Mouse (Mus musculus) ES-E14 (cell line): ENCODE results near the gene Zfp366. TPM values are rescaled to one million over a fixed set of nuclear protein-coding genes. Genes with fewer than 3 reads are reported as not detected.

Experiments used
- DNase-seq: peaks from one replicate; pipeline ENCODE4 v3.0.0-alpha.2; 2013; ENCODE audit warnings: low read depth, low spot score
- H3K27ac ChIP-seq: 2 replicates; pipeline ENCODE4 v1.5.1; 2012; ENCODE audit warnings: low read depth, mild to moderate bottlenecking, low read length, moderate library complexity, mixed read lengths; ENCODE audit not compliant: poor library complexity, insufficient read depth, severe bottlenecking
- H3K36me3 ChIP-seq: 2 replicates; pipeline ENCODE4 v1.6.1; 2012; ENCODE audit warnings: mild to moderate bottlenecking, low read length, moderate library complexity, mixed read lengths; ENCODE audit not compliant: control insufficient read depth, poor library complexity, insufficient read depth, severe bottlenecking
- H3K4me1 ChIP-seq, 2 experiments: fragments of 150-350 bp in 1 of 2; sonication (generic) in 1 of 2; 2 replicates each; pipeline ENCODE4 v1.6.1; 2012; ENCODE audit warnings: low read length in 2 of 2, mild to moderate bottlenecking in 1 of 2, mixed read lengths in 1 of 2; ENCODE audit not compliant: control insufficient read depth in 2 of 2, insufficient read depth in 2 of 2, poor library complexity in 1 of 2
- H3K4me3 ChIP-seq, 2 experiments: fragments of 150-350 bp in 1 of 2; sonication (generic) in 1 of 2; 2 replicates each; pipeline ENCODE4 v1.5.1; 2012; ENCODE audit warnings: low read length in 2 of 2, low read depth in 1 of 2, mild to moderate bottlenecking in 1 of 2, mixed read lengths in 1 of 2; ENCODE audit not compliant: insufficient read depth in 1 of 2, poor library complexity in 1 of 2, severe bottlenecking in 1 of 2
- H3K9ac ChIP-seq: 2 replicates; pipeline ENCODE4 v1.6.1; 2012; ENCODE audit warnings: low read depth, mild to moderate bottlenecking, low read length, mixed read lengths; ENCODE audit not compliant: poor library complexity, insufficient read depth, severe bottlenecking
- H3K9me3 ChIP-seq: fragments of 150-350 bp; sonication (generic); 2 replicates; pipeline ENCODE4 v1.6.1; 2012; ENCODE audit warnings: low read depth, mild to moderate bottlenecking, low read length; ENCODE audit not compliant: control insufficient read depth, insufficient read depth
- CHD2 ChIP-seq: IDR thresholded peaks from 2 replicates; pipeline ENCODE4 v1.6.1; 2014; ENCODE audit warnings: mild to moderate bottlenecking, low read depth, low read length, inconsistent platforms
- HCFC1 ChIP-seq: IDR thresholded peaks from 2 replicates; pipeline ENCODE4 v1.6.1; 2012; ENCODE audit warnings: low read length, inconsistent platforms, borderline replicate concordance; ENCODE audit not compliant: insufficient read depth
- MAFK ChIP-seq: IDR thresholded peaks from 2 replicates; pipeline ENCODE4 v1.6.1; 2014; ENCODE audit warnings: mild to moderate bottlenecking, low read depth, low read length, inconsistent platforms; ENCODE audit not compliant: insufficient read depth
- ZC3H11A ChIP-seq: IDR thresholded peaks from 2 replicates; pipeline ENCODE4 v1.6.1; 2012; ENCODE audit warnings: low read depth, mild to moderate bottlenecking, inconsistent platforms, low read length, borderline replicate concordance
- ZNF384 ChIP-seq: IDR thresholded peaks from 2 replicates; pipeline ENCODE4 v1.6.1; 2012; ENCODE audit warnings: low read depth, low read length, inconsistent platforms
- in situ Hi-C, 2 experiments: fragments of 600-800 bp; cut with MboI; formaldehyde crosslinking; loops; one replicate each; pipeline ENCODE4 v1.15.1; 2025; ENCODE audit warnings: low sequenced_read_pairs in 2 of 2, inconsistent platforms in 1 of 2; ENCODE audit not compliant: unreplicated experiment in 2 of 2
- total RNA-seq: library from RNA; depleted of rRNA; stranded (reverse); fragments of 300-350 nt; gene quantifications from 2 replicates; pipeline ENCODE4 v1.2.3, GENCODE M21; 2012

The Zfp366 gene
- total RNA-seq, 1 experiment, result 0.04 TPM

- no peak for DNase-seq
- Histone ChIP-seq H3K9me3 (no peaks in the 10 kb centered on the region), H3K36me3 (no peaks in the 10 kb centered on the region), H3K9ac (no peak overlapping the region), H3K4me3 (no peak overlapping the region), H3K27ac (no peak overlapping the region), H3K4me1 (0 out of 4 replicates have a peak, but pooled peaks cover 0 to 2% of the 10 kb centered on the region in 2 experiments)
- in situ Hi-C loops, result no loop called here
- TF ChIP-seq HCFC1, result no peak
- no peak for TF ChIP-seq ZC3H11A
- TF ChIP-seq MAFK, result no peak
- no peak for TF ChIP-seq CHD2
- TF ChIP-seq ZNF384, result no peak
Observed at GRCm38 (mm10) chr13:99157709-99158108, 26.9 kb upstream of the Zfp366 start.

GRCm38 (mm10) chr13:99158773-99159172 is 25.9 kb upstream of the Zfp366 start:
- no peaks in the 10 kb centered on the region for H3K36me3 ChIP-seq
- in situ Hi-C loops, result no loop called here
- no peaks in the 10 kb centered on the region for H3K9me3 ChIP-seq
- TF ChIP-seq ZC3H11A, result no peak
- TF ChIP-seq HCFC1, result no peak
- TF ChIP-seq CHD2, result no peak
- TF ChIP-seq ZNF384, result no peak
- no peak for TF ChIP-seq MAFK
- DNase-seq, result no peak
- H3K4me1 ChIP-seq, result no peaks in the 10 kb centered on the region
- H3K4me3 ChIP-seq, result no peak overlapping the region
- H3K27ac ChIP-seq, result no peak overlapping the region
- no peak overlapping the region for H3K9ac ChIP-seq

GRCm38 (mm10) chr13:99163071-99163470 is 21.6 kb upstream of the Zfp366 start:
- no peak for DNase-seq
- H3K4me3 ChIP-seq, result no peak overlapping the region
- no peaks in the 10 kb centered on the region for H3K9me3 ChIP-seq
- in situ Hi-C loops, result no loop called here
- no peak for TF ChIP-seq ZNF384
- TF ChIP-seq HCFC1, result no peak
- no peak for TF ChIP-seq CHD2
- no peak for TF ChIP-seq ZC3H11A
- no peak for TF ChIP-seq MAFK
- no peaks in the 10 kb centered on the region for H3K4me1 ChIP-seq
- H3K27ac ChIP-seq, result no peak overlapping the region
- H3K9ac ChIP-seq, result no peak overlapping the region
- no peaks in the 10 kb centered on the region for H3K36me3 ChIP-seq

GRCm38 (mm10) chr13:99163521-99164359 is 20.9 kb upstream of the Zfp366 start:
- TF ChIP-seq CHD2 (no peak), HCFC1 (no peak), ZNF384 (no peak), MAFK (no peak), ZC3H11A (no peak)
- Histone ChIP-seq H3K9ac (no peak overlapping the region), H3K27ac (no peak overlapping the region), H3K4me1 (no peaks in the 10 kb centered on the region), H3K9me3 (no peaks in the 10 kb centered on the region), H3K36me3 (no peaks in the 10 kb centered on the region), H3K4me3 (no peak overlapping the region)
- no peak for DNase-seq
- in situ Hi-C loops, result no loop called here
